Mouse (Mus musculus): ENCODE measurements around the gene Ap1ar. TPM values are rescaled to one million over a fixed set of nuclear protein-coding genes. Genes with fewer than 3 reads are reported as not detected.

Ap1ar gene
- total RNA-seq, 2 experiments from 2014 or later = 56.3 to 69.6 TPM

GRCm38 (mm10) chr3:127762403-127762802, 74.9 kb downstream of the Ap1ar start:
- no peak for ATAC-seq (replicated peaks; ENCODE audit: poor library complexity)

- peak; percentile 56 for ATAC-seq (replicated peaks; ENCODE audit: poor library complexity)
Observed at GRCm38 (mm10) chr3:127759212-127759611, 78.1 kb downstream of the Ap1ar start.

GRCm38 (mm10) chr3:127758806-127759205, 78.5 kb downstream of the Ap1ar start:
- ATAC-seq (replicated peaks; ENCODE audit: poor library complexity) = no peak

GRCm38 (mm10) chr3:127757886-127758301, 79.4 kb downstream of the Ap1ar start:
- ATAC-seq (replicated peaks; ENCODE audit: poor library complexity) = peak; percentile 68

Other genes with a start within 250 kb of the Ap1ar start
- not detected in 2 replicates for gene Neurog2, start 204.4 kb downstream of the Ap1ar start, total RNA-seq (2015)
- gene Neurog2, start 204.4 kb downstream of the Ap1ar start, total RNA-seq (2017) = not detected in 2 replicates
- 7.1 and 10.3 TPM in 2 replicates for gene Alpk1, start 57.0 kb downstream of the Ap1ar start, total RNA-seq (2015)
- 13.6 and 19.1 TPM in 2 replicates for gene Alpk1, start 57.0 kb downstream of the Ap1ar start, total RNA-seq (2017)
- 56.4 and 60.7 TPM in 2 replicates for gene Tifa, start 47.7 kb downstream of the Ap1ar start, total RNA-seq (2015)
- 53.6 and 57.0 TPM in 2 replicates for gene Tifa, start 47.7 kb downstream of the Ap1ar start, total RNA-seq (2017)
- gene Fam241a, start 58.8 kb upstream of the Ap1ar start, total RNA-seq (2015) = 34.4 and 38.7 TPM in 2 replicates
- gene Fam241a, start 58.8 kb upstream of the Ap1ar start, total RNA-seq (2017) = 21.0 and 27.7 TPM in 2 replicates